Mouse (Mus musculus) ovary, adult 18-20 months (tissue): Measurements from ENCODE around the gene Ckap4.
A peak's percentile ranks its signal among the peaks of the same experiment; 100 is the strongest.
"Not testable (repeated sequence)": the region's sequence is repeated elsewhere in the genome, so short reads cannot be mapped to it uniquely, and the experiment has no call there.

Source experiments
- DNase-seq: peaks from one replicate; pipeline ENCODE4 v3.0.0; 2022; ENCODE audit warnings: low spot score, mixed read lengths

The Ckap4 gene

GRCm38 (mm10) chr10:84498867-84499266, 35.0 kb downstream of the Ckap4 start:
- DNase-seq = no peak

- DNase-seq = no peak
These were observed 37.1 kb downstream of the Ckap4 start for GRCm38 (mm10) chr10:84496805-84497204.

GRCm38 (mm10) chr10:84494432-84494831, 39.4 kb downstream of the Ckap4 start:
- DNase-seq = no peak

GRCm38 (mm10) chr10:84490115-84490514, 43.7 kb downstream of the Ckap4 start:
- no peak for DNase-seq

- peak; percentile 16 for DNase-seq
These were observed 45.5 kb downstream of the Ckap4 start for GRCm38 (mm10) chr10:84488315-84488714.

GRCm38 (mm10) chr10:84484661-84485060, 49.2 kb downstream of the Ckap4 start:
- DNase-seq = no peak

GRCm38 (mm10) chr10:84483553-84483952, 50.3 kb downstream of the Ckap4 start:
- no peak for DNase-seq

GRCm38 (mm10) chr10:84483069-84483468, 50.8 kb downstream of the Ckap4 start:
- DNase-seq = no peak

GRCm38 (mm10) chr10:84482418-84482817, 51.4 kb downstream of the Ckap4 start:
- DNase-seq = not testable (repeated sequence)

GRCm38 (mm10) chr10:84481327-84481671, 52.6 kb downstream of the Ckap4 start:
- no peak for DNase-seq

- peak; percentile 76 for DNase-seq
These were observed 53.1 kb downstream of the Ckap4 start for GRCm38 (mm10) chr10:84480667-84481326.

GRCm38 (mm10) chr10:84480146-84480545, 53.7 kb downstream of the Ckap4 start:
- no peak for DNase-seq

- no peak for DNase-seq
These were observed 56.2 kb downstream of the Ckap4 start for GRCm38 (mm10) chr10:84477613-84478076.

GRCm38 (mm10) chr10:84477045-84477612, 56.7 kb downstream of the Ckap4 start:
- no peak for DNase-seq
